Mouse (Mus musculus) urinary bladder, postnatal 36 days (tissue): ENCODE data around the gene Gm45062.
"Not testable (repeated sequence)": the region's sequence is repeated elsewhere in the genome, so short reads cannot be mapped to it uniquely, and the experiment has no call there.

Experiments
- DNase-seq, 2 experiments: peaks; one replicate each; pipeline ENCODE4 v3.0.0; 2022; ENCODE audit warnings: low spot score in 2 of 2, mixed read lengths in 1 of 2

Gm45062 gene

GRCm38 (mm10) chr6:8508883-8509536 is 249.8 kb downstream of the Gm45062 start:
- peak; percentile 99 for DNase-seq

- DNase-seq, result peak in 1 of 2 experiments; percentile 63
Observed at GRCm38 (mm10) chr6:8509551-8509950, 250.3 kb downstream of the Gm45062 start, which contains the start of gene Glcci1. TSS of gene Glcci1 (plus strand) at chr6:8509600.

GRCm38 (mm10) chr6:8509961-8510863 is 251.0 kb downstream of the Gm45062 start:
- DNase-seq, result peak; percentile 33 to 37

- DNase-seq, result no peak
Observed at GRCm38 (mm10) chr6:8510864-8511428, 251.7 kb downstream of the Gm45062 start.

- no peak for DNase-seq
Observed at GRCm38 (mm10) chr6:8511447-8511846, 252.2 kb downstream of the Gm45062 start.

- DNase-seq, result no peak
Observed at GRCm38 (mm10) chr6:8512416-8512815, 253.2 kb downstream of the Gm45062 start.

GRCm38 (mm10) chr6:8519687-8520086 is 260.4 kb downstream of the Gm45062 start:
- no peak for DNase-seq

- DNase-seq, result no peak
Observed at GRCm38 (mm10) chr6:8521231-8521630, 262.0 kb downstream of the Gm45062 start.

- DNase-seq, result no peak
Observed at GRCm38 (mm10) chr6:8524717-8525116, 265.5 kb downstream of the Gm45062 start.

- no peak for DNase-seq
Observed at GRCm38 (mm10) chr6:8531104-8531894, 272.0 kb downstream of the Gm45062 start.

GRCm38 (mm10) chr6:8536944-8537343 is 277.7 kb downstream of the Gm45062 start:
- DNase-seq, result no peak

GRCm38 (mm10) chr6:8541531-8541930 is 282.3 kb downstream of the Gm45062 start:
- not testable (repeated sequence) for DNase-seq

- no peak for DNase-seq
Observed at GRCm38 (mm10) chr6:8544822-8545221, 285.6 kb downstream of the Gm45062 start.

- DNase-seq, result no peak
Observed at GRCm38 (mm10) chr6:8545780-8546179, 286.5 kb downstream of the Gm45062 start.

- no peak for DNase-seq
Observed at GRCm38 (mm10) chr6:8551155-8551554, 291.9 kb downstream of the Gm45062 start.

GRCm38 (mm10) chr6:8556849-8557571 is 297.8 kb downstream of the Gm45062 start:
- DNase-seq, result no peak

GRCm38 (mm10) chr6:8560682-8561081 is 301.4 kb downstream of the Gm45062 start:
- no peak for DNase-seq

- DNase-seq, result no peak
Observed at GRCm38 (mm10) chr6:8582377-8582776, 323.1 kb downstream of the Gm45062 start.

GRCm38 (mm10) chr6:8583892-8584291 is 324.6 kb downstream of the Gm45062 start:
- DNase-seq, result no peak

- DNase-seq, result no peak
Observed at GRCm38 (mm10) chr6:8591665-8592064, 332.4 kb downstream of the Gm45062 start.

GRCm38 (mm10) chr6:8617369-8617768 is 358.1 kb downstream of the Gm45062 start:
- DNase-seq, result no peak
